Mouse (Mus musculus) E14TG2a.4 (cell line): ENCODE results near the gene Rhbdl1.

Experiments used
- H3K27me3 ChIP-seq: 2 replicates; pipeline ENCODE4 v1.6.1; 2014; ENCODE audit warnings: low read length, control low read depth; ENCODE audit not compliant: insufficient read depth
- H3K36me3 ChIP-seq: 2 replicates; pipeline ENCODE4 v1.6.1; 2014; ENCODE audit warnings: low read length, control low read depth; ENCODE audit not compliant: insufficient read depth
- H3K4me1 ChIP-seq: replicated peaks from 2 replicates; pipeline ENCODE4 v1.6.1; 2014; ENCODE audit warnings: low read depth, low read length, control low read depth
- H3K4me3 ChIP-seq: replicated peaks from 2 replicates; pipeline ENCODE4 v1.5.1; 2014; ENCODE audit warnings: mild to moderate bottlenecking, low read length
- H3K9me3 ChIP-seq: 2 replicates; pipeline ENCODE4 v1.6.1; 2014; ENCODE audit warnings: low read length, control low read depth
- CTCF ChIP-seq: conservative IDR thresholded peaks from 2 replicates; pipeline ENCODE4 v1.5.1; 2014; ENCODE audit warnings: low read length
- NANOG ChIP-seq: IDR thresholded peaks from 2 replicates; pipeline ENCODE4 v1.6.1; 2014; ENCODE audit warnings: borderline replicate concordance, low read length, mixed read lengths
- POU5F1 ChIP-seq: IDR thresholded peaks from 2 replicates; pipeline ENCODE4 v1.6.1; 2014; ENCODE audit warnings: low read length, borderline replicate concordance

Gene Rhbdl1

DNA sequence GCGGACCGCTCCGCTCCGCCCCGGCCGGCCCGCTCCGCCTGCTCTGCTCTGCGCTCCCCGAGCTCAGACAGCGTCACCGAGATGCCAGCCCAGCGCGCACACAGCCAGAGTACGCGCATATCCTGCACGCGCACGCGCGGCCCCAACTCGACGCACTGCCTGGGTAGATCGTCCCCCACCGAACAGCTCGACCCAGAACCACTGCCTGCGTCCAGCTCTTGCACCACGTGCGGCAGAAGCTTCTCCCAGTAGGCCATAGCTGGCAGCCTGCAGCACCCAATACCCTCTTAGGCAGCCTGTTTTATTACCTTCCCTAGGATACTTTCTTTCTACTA lies at the start of gene Rhbdl1:
Gene Rhbdl1 (minus strand): TSS at position 220 of the 335 bp plus-strand sequence.
- TF ChIP-seq POU5F1 (no peak), NANOG (no peak), CTCF (no peak)
- Histone ChIP-seq H3K36me3 (peaks cover 73% of the 10 kb centered on the region), H3K4me1 (peaks cover 59% of the 10 kb centered on the region), H3K27me3 (peaks cover 11% of the 10 kb centered on the region), H3K9me3 (no peaks in the 10 kb centered on the region), H3K4me3 (peak within 1 kb of the TSS; percentile 72)

DNA sequence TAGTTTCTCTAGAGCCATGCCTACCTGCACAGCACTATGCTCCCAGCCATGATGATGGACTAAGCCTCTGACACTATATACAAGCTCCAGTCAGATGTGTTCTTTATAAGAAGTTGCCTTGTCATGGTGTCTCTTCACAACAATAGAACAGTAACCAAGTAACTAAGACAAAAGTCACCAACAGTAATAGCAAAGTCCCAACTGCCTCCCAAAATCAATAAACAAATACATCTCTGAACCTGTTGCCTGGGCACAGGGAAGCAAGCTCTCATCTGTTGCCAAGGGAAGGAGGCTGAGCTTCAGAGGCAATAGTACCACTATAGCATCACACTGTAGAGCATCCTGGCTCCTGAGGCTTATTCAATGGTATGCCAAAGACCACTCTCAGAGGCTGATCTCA lies 49.7 kb upstream of the Rhbdl1 start:
- H3K36me3 ChIP-seq: peaks cover 86% of the 10 kb centered on the region
- H3K27me3 ChIP-seq: no peaks in the 10 kb centered on the region
- H3K4me1 ChIP-seq: peaks cover 73% of the 10 kb centered on the region
- no peak overlapping the region for H3K4me3 ChIP-seq
- TF ChIP-seq CTCF: no peak
- TF ChIP-seq POU5F1: no peak
- no peak for TF ChIP-seq NANOG
- H3K9me3 ChIP-seq: no peaks in the 10 kb centered on the region

DNA sequence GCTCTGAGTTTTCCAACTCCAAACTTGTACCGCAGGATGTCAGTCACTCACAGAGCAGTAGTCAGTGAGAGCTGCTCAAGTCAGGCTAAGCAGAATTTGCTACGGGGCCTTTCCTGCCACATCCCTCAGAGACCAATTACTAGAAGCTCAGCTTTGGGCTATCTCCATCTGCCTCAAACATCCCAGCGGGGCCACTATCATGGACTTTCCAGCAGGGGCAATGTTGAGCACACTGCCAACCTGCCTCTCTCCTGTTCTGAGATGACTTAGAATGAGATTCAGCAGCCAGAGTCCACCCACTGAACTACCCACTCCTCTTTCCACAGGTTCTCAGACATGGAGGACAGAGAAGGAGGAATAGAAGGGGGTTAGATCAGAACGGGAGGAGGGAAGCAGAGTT lies 48.5 kb upstream of the Rhbdl1 start:
- Histone ChIP-seq H3K36me3 (peaks cover 86% of the 10 kb centered on the region), H3K27me3 (no peaks in the 10 kb centered on the region), H3K4me1 (peaks cover 85% of the 10 kb centered on the region), H3K9me3 (no peaks in the 10 kb centered on the region), H3K4me3 (no peak overlapping the region)
- TF ChIP-seq POU5F1: no peak
- peak; percentile 84 for TF ChIP-seq CTCF
- no peak for TF ChIP-seq NANOG

DNA sequence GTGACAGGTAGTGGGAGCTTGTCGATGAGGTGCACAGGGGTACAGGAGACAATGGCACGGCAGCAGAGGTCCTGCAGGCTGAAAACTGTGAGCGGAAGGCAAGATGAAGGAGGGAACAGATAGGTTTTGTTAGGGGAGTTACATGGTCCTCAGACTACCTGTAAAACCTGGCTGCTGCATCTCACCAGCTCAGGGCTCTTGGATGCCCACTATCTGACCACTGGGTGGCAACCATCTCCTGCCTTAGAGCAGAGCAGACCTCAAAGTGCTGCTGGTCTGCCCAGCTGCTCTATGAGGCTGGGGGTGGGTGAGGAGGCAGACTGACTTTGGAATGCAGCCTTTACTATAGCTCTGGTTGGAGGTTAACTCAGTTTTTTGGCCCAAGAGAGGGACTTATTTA lies 46.7 kb upstream of the Rhbdl1 start:
- no peak overlapping the region for H3K4me3 ChIP-seq

DNA sequence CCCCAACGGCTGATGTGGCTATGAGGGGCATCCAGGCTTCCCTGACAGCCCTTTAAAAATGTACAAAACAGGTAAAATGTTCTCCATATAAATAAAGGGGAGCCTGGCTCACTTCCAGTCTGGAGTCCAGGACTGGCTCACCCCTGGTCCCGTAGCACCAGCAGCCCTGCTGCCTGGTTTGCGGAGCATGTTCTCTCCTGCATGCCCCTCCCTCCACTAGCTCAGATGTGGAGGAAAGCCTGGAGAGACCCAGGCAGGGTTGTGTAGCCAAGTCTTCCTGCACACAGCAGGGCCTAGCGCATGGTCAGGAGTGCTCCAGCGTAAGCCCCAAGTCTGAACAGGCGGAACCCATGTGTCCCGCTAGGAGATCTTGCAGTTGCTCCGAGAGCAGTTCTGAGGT lies 46.2 kb upstream of the Rhbdl1 start:
- TF ChIP-seq CTCF (no peak), NANOG (no peak), POU5F1 (no peak)
- Histone ChIP-seq H3K27me3 (no peaks in the 10 kb centered on the region), H3K4me3 (0 out of 2 replicates have a peak overlapping the region, but pooled peaks have one; percentile 20), H3K4me1 (peaks cover 98% of the 10 kb centered on the region), H3K9me3 (no peaks in the 10 kb centered on the region), H3K36me3 (peaks cover 81% of the 10 kb centered on the region)

More for the DNA sequence above, 46.7 kb upstream of the Rhbdl1 start:
- Histone ChIP-seq H3K4me1 (peaks cover 95% of the 10 kb centered on the region), H3K9me3 (no peaks in the 10 kb centered on the region), H3K27me3 (no peaks in the 10 kb centered on the region), H3K36me3 (peaks cover 81% of the 10 kb centered on the region)
- no peak for TF ChIP-seq POU5F1
- TF ChIP-seq CTCF: no peak
- TF ChIP-seq NANOG: no peak

DNA sequence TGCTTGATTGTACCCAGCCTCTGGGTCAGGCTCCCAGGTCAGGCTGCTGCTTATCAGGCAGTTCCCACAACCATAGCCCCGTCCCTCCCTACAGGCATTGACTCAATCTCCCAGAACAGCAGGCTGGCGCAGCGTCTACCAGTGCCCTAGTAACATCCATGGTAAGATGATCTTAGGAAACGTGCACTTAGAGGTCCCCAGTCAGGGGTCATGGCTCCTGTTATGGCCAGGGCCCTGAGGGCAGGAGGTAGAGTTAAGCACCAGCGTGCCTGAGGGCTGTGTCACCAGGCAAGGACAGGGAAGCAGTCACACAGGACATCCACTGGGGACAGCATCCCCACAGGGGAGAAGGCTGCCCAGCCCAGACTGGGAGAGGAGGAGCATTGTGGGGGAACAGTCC lies 45.2 kb upstream of the Rhbdl1 start:
- TF ChIP-seq CTCF: no peak
- no peak for TF ChIP-seq NANOG
- no peak for TF ChIP-seq POU5F1
- peaks cover 96% of the 10 kb centered on the region for H3K4me1 ChIP-seq
- H3K9me3 ChIP-seq: no peaks in the 10 kb centered on the region
- H3K4me3 ChIP-seq: 0 out of 2 replicates have a peak overlapping the region, but pooled peaks have one; percentile 3
- H3K36me3 ChIP-seq: peaks cover 80% of the 10 kb centered on the region
- no peaks in the 10 kb centered on the region for H3K27me3 ChIP-seq

DNA sequence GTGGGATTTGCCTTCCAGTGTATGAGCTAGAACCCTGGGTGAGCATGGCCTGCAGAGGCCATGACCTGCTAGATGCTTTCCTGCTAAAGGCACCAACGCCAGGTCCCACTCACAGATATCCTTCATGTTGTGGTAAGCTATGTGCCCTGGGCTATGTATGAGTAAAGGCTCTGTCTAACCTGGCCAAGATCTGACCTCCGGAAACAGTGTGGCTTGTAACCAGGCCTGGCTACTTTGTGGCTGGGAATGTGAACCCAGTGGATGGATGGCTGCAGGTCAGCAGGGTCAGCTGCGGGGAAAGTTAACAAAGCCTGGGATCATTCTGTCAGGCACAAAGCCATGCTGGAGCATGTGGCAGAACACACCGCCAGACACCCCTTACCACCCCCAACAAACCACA lies 44.6 kb upstream of the Rhbdl1 start:
- no peaks in the 10 kb centered on the region for H3K27me3 ChIP-seq
- H3K4me1 ChIP-seq: peaks cover 96% of the 10 kb centered on the region
- peaks cover 83% of the 10 kb centered on the region for H3K36me3 ChIP-seq
- no peak overlapping the region; the same call in 1 of the 2 replicates for H3K4me3 ChIP-seq
- no peaks in the 10 kb centered on the region for H3K9me3 ChIP-seq
- TF ChIP-seq NANOG: no peak
- TF ChIP-seq POU5F1: no peak
- TF ChIP-seq CTCF: no peak

DNA sequence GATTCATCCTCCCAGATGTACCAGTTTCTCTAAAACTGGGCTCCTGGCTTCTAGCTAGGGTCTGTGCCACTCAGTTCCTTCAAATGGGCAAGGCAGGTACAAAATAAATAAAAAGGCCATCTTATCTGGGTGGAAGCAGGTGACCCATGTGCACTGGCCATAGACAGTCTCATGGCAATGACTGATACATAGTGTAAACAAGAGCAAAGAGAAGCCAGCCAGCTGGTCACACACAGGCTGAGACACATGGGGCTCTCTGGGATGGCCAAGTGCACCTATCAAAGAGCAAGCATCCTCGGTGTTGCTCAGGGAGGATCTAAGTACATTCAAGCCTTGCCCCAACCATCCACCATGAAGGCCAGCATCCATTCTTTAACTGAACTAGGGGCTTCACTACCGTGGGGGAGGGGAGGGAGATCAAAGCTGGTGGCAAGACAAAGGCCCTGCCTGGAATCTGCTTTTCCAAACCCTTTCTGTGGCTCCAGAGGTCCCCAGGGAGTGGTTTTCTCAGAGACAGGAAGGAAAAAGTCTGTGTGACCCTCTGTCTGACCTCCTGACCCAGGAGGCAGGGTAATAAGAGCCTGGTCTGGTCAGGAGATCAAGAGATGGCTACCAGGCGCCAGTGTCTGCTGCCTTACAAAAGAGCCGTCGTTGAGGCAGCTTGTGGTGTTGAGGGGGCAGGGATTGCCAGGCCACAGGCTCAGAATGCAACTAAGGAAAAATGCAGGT lies 44.0 kb upstream of the Rhbdl1 start:
- Histone ChIP-seq H3K4me1 (peaks cover 96% of the 10 kb centered on the region), H3K9me3 (no peaks in the 10 kb centered on the region), H3K36me3 (peaks cover 85% of the 10 kb centered on the region), H3K4me3 (no peak overlapping the region), H3K27me3 (no peaks in the 10 kb centered on the region; the same call in 1 of the 2 replicates)
- TF ChIP-seq CTCF: no peak
- TF ChIP-seq NANOG: no peak
- TF ChIP-seq POU5F1: no peak
